Mouse (Mus musculus) lung, embryonic 15.5 days (tissue): ENCODE results near the gene Klhdc8a. TPM values are rescaled to one million over a fixed set of nuclear protein-coding genes. Genes with fewer than 3 reads are reported as not detected.

ENCODE experiments used
- ATAC-seq: fragments of 200-750 bp; cut with Nextera tagmentation; 2 replicates; pipeline ENCODE4 v1.8.0; 2017; ENCODE audit warnings: moderate number of reproducible peaks, borderline replicate concordance; ENCODE audit not compliant: low FRiP score, low TSS enrichment; ENCODE audit errors: extremely low read depth
- H3K27ac ChIP-seq: fragments of 300-500 bp; sonication (generic); 2 replicates; pipeline ENCODE4 v1.5.1; 2015; ENCODE audit warnings: moderate library complexity, mild to moderate bottlenecking, inconsistent platforms
- H3K27me3 ChIP-seq: fragments of 300-500 bp; sonication (generic); 2 replicates; pipeline ENCODE4 v1.6.1; 2015; ENCODE audit warnings: inconsistent platforms
- H3K36me3 ChIP-seq: fragments of 300-500 bp; sonication (generic); 2 replicates; pipeline ENCODE4 v1.6.1; 2015; ENCODE audit warnings: inconsistent platforms
- H3K4me1 ChIP-seq: fragments of 300-500 bp; sonication (generic); 2 replicates; pipeline ENCODE4 v1.6.1; 2015; ENCODE audit warnings: inconsistent platforms
- H3K4me2 ChIP-seq: fragments of 300-500 bp; sonication (generic); 2 replicates; pipeline ENCODE4 v1.6.1; 2015; ENCODE audit warnings: inconsistent platforms, mild to moderate bottlenecking, moderate library complexity
- H3K4me3 ChIP-seq: fragments of 300-500 bp; sonication (generic); 2 replicates; pipeline ENCODE4 v1.5.1; 2015; ENCODE audit warnings: mild to moderate bottlenecking, inconsistent platforms
- H3K9ac ChIP-seq: fragments of 300-500 bp; sonication (generic); 2 replicates; pipeline ENCODE4 v1.6.1; 2015; ENCODE audit warnings: inconsistent platforms
- H3K9me3 ChIP-seq: fragments of 300-500 bp; sonication (generic); 2 replicates; pipeline ENCODE4 v1.6.1; 2016; ENCODE audit warnings: inconsistent platforms
- WGBS: fragments of 180-500 bp; shearing (Covaris S2); methylation state at CpG from one replicate; pipeline ENCODE4 v1.1.7; 2015; 5-methylcytosine and 5-hydroxymethylcytosine counted together
- polyA plus RNA-seq: library from polyadenylated mRNA; unstranded; fragments of >200 nt; fragmentation: Nextera tagmentation; extraction: Ambion mirVana; gene quantifications from 2 replicates; pipeline ENCODE4 v1.2.1, GENCODE M21; 2015

The Klhdc8a gene
- polyA plus RNA-seq, 1 experiment from 2014 or later: 0.56 TPM

DNA sequence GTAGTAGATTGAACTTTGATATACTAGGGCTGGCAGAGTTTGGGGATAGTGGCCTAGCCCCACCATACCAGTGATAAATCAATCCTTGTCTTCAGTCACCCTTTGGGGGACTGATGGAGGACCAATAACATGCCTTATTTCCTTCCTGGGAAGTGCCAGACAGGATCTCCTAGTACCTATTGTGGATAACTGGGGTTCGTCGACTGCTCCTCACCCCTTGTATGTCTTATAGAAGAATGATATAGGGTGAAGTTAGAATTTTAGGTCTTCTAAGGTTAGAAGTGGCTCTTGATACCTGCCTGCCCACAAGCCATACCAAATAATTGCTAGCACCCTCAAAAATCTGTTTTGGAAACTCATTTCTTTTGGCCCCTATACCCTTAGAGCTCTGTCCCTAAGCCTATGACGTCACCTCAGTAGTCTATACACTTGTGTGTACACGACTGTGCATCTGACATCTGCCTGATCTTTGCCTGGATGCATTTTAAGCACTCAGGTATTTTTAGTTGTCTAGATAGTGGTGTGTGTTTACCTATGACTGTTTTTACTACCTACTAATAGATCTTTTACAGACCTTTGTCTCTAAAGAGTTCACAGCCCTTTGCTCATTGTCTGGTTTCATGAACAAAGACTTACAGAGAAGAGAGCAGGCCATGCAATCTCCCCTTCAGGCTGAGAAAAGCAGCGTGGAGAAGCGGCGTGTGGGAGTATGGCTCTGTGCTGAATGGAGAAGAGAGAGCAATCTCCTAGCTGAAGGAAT is 23.6 kb downstream of the Klhdc8a start:
- H3K9me3 ChIP-seq: no peaks in the 10 kb centered on the region
- H3K27ac ChIP-seq: peak overlapping the region; percentile 51; the same call in 1 of the 2 replicates
- H3K4me2 ChIP-seq: no peak overlapping the region
- no peak overlapping the region for H3K4me3 ChIP-seq
- H3K4me1 ChIP-seq: peaks cover 60% of the 10 kb centered on the region
- ATAC-seq: no peak
- 72% methylated on average over 7 of the region's 7 CpGs for WGBS
- peaks cover 15% of the 10 kb centered on the region; the same call in 1 of the 2 replicates for H3K36me3 ChIP-seq
- H3K9ac ChIP-seq: no peak overlapping the region
- no peaks in the 10 kb centered on the region for H3K27me3 ChIP-seq

DNA sequence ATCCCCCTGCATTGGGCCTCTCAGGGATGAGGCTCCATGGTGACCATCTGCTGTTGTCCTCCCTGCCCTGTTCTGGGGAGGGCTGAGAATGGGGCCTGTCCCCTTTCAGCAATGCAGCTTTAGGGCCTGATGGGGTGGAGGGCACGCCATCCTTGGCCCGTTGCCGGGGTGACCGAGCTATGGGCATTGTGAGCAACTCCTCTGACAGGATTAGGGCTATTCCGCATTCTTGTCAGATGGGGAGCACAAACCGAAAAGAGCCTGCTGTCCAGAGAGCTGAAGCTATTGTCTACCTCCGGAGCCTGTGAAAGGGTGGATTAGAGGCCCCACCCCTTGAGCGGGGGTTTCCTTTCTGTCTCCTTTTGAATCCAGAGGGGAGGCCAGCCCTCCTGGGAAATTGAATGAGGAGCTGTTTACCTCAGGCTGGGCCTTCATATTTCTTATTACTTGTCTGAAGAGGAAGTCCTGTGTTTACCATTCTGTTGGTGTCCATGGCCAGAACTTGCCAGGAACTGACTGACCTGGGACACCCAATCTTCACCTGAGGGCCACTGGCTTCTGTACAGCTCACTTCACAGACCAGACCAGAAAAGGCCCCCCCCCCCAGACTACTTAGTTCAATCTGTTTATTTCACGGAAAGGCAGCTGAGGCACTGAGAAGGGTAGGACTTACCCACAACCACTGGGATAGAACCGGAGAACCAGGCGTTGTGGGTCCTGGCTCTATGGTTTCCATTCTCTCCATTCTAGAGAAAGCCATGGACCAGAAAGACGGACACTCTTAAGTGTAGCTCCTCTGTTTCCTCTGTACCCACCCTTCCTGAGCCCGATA is 24.5 kb downstream of the Klhdc8a start:
- no peaks in the 10 kb centered on the region for H3K9me3 ChIP-seq
- H3K27ac ChIP-seq: peak overlapping the region; percentile 51; the same call in 1 of the 2 replicates
- no peak overlapping the region for H3K4me3 ChIP-seq
- peaks cover 58% of the 10 kb centered on the region for H3K4me1 ChIP-seq
- ATAC-seq: no peak
- H3K27me3 ChIP-seq: no peaks in the 10 kb centered on the region
- 33% methylated on average over 13 of the region's 13 CpGs for WGBS
- no peak overlapping the region for H3K9ac ChIP-seq
- peaks cover 21% of the 10 kb centered on the region; the same call in 1 of the 2 replicates for H3K36me3 ChIP-seq
- peak overlapping the region; percentile 4; the same call in 1 of the 2 replicates for H3K4me2 ChIP-seq

DNA sequence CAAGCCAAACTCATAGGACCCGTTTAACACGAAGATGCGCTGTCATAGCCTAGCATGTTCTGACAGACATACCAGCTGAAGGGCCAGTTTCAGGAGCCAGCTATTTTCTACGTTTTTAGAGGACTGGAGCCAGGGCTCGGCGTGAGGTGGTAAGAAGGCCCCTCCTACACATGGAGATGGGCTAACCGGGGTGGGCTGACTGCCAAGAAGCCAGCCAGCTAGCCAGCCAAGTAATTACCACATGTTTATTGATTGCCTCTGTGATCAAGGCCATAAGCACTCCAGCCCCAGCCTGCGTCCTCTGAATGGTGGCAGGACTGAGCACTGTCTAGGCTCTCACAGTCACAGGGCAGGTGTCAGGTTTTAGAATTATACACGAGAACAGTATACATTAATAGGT is 28.4 kb downstream of the Klhdc8a start:
- H3K4me1 ChIP-seq: peaks cover 29% of the 10 kb centered on the region
- ATAC-seq: 0 out of 2 replicates have a peak, but pooled peaks have one; percentile 13

DNA sequence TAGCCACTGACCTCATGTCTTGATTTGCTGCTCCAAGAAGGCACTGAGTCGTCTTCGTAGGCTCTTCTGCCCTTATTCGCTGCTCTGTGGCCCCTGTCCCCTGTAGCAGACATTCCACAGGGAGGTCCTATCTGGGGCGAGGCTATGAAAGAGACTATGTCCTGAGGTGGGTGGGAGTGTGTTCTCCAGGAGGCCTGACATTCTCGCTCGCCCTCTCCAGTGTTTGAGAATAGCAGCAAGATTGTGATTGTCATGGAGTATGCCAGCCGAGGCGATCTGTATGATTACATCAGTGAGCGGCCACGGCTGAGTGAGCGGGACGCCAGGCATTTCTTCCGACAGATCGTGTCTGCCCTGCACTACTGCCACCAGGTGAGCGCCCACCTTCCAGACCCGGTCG is 29.1 kb downstream of the Klhdc8a start:
- no peak overlapping the region for H3K4me3 ChIP-seq
- H3K27ac ChIP-seq: no peak overlapping the region
- H3K27me3 ChIP-seq: no peaks in the 10 kb centered on the region
- peaks cover 58% of the 10 kb centered on the region for H3K36me3 ChIP-seq
- H3K9me3 ChIP-seq: no peaks in the 10 kb centered on the region
- ATAC-seq: no peak
- no peak overlapping the region for H3K9ac ChIP-seq
- no peak overlapping the region for H3K4me2 ChIP-seq
- peaks cover 29% of the 10 kb centered on the region for H3K4me1 ChIP-seq
- whole genome bisulfite sequencing: 79% methylated on average over 17 of the region's 17 CpGs

More for the DNA sequence above, 28.4 kb downstream of the Klhdc8a start:
- Histone ChIP-seq H3K4me3 (no peak overlapping the region), H3K27ac (no peak overlapping the region), H3K9ac (no peak overlapping the region), H3K9me3 (no peaks in the 10 kb centered on the region), H3K36me3 (peaks cover 51% of the 10 kb centered on the region), H3K27me3 (no peaks in the 10 kb centered on the region), H3K4me2 (no peak overlapping the region)
- WGBS: 49% methylated on average over 9 of the region's 9 CpGs

DNA sequence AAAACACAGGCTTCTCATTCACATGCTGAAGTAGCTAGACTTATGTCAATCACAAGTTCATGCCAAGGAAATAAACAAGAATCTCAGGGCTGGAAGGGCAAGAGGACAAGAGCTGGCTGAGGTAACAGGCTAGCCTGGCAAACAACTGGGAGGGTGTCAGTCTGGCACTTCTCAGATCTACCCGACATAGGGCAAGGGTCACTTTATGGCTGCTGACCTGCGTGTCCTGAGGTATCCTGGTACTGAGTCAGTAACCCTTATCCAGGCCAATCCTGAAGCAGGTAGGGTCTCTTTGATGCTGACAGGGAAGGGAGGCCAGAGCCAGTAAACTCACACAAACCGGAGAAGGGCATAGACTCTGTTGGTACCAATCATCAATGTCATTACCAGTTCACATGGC is 30.1 kb downstream of the Klhdc8a start:
- ATAC-seq: no peak
- WGBS: 66% methylated on average over 3 of the region's 3 CpGs
- H3K27me3 ChIP-seq: no peaks in the 10 kb centered on the region
- H3K36me3 ChIP-seq: peaks cover 60% of the 10 kb centered on the region
- no peak overlapping the region for H3K27ac ChIP-seq
- peaks cover 31% of the 10 kb centered on the region for H3K4me1 ChIP-seq
- H3K9ac ChIP-seq: no peak overlapping the region
- H3K4me2 ChIP-seq: no peak overlapping the region
- no peak overlapping the region for H3K4me3 ChIP-seq
- no peaks in the 10 kb centered on the region for H3K9me3 ChIP-seq

DNA sequence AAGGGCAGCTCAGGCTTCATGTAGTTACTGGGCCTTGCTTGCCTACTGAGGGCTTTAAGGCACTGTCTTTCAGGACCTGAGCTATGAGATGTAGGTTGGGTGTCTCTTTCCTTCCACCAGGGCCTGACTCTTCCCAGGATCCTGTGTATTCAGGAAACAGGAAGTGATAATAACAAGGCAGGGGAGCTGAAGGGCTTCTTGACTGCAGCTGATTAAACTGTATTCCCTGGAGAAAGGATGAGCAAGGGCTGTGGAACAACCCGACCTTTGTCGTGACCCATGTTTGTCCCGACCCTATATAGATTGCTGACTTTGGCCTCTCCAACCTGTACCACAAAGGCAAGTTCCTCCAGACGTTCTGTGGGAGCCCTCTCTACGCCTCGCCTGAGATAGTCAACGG is 31.2 kb downstream of the Klhdc8a start:
- H3K27ac ChIP-seq: no peak overlapping the region
- 72% methylated on average over 7 of the region's 7 CpGs for WGBS
- H3K9me3 ChIP-seq: no peaks in the 10 kb centered on the region
- H3K27me3 ChIP-seq: no peaks in the 10 kb centered on the region
- H3K9ac ChIP-seq: no peak overlapping the region
- H3K36me3 ChIP-seq: peaks cover 58% of the 10 kb centered on the region
- no peak overlapping the region for H3K4me3 ChIP-seq
- ATAC-seq: no peak
- H3K4me1 ChIP-seq: peaks cover 42% of the 10 kb centered on the region
- H3K4me2 ChIP-seq: no peak overlapping the region

DNA sequence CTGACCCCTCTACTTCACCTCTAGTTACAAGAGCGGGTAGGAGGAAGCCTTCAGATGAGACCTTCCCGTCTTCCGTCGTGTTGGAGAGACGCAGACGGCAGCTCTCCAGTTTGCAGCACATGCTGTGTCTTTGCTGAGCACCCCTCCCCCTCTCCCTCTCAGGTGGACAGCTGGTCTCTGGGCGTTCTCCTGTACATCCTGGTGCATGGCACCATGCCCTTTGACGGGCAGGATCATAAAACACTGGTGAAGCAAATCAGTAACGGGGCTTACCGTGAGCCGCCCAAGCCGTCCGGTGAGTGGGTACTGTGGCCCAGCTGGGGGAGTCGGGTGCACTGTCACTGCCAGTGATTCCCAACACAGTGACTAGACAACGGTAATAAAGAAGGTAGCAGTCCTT is 32.0 kb downstream of the Klhdc8a start:
- H3K9me3 ChIP-seq: no peaks in the 10 kb centered on the region
- peaks cover 50% of the 10 kb centered on the region for H3K4me1 ChIP-seq
- H3K27me3 ChIP-seq: no peaks in the 10 kb centered on the region
- H3K4me2 ChIP-seq: no peak overlapping the region
- ATAC-seq: no peak
- H3K9ac ChIP-seq: no peak overlapping the region
- no peak overlapping the region for H3K4me3 ChIP-seq
- WGBS: 85% methylated on average over 15 of the region's 15 CpGs
- no peak overlapping the region for H3K27ac ChIP-seq
- peaks cover 51% of the 10 kb centered on the region for H3K36me3 ChIP-seq

DNA sequence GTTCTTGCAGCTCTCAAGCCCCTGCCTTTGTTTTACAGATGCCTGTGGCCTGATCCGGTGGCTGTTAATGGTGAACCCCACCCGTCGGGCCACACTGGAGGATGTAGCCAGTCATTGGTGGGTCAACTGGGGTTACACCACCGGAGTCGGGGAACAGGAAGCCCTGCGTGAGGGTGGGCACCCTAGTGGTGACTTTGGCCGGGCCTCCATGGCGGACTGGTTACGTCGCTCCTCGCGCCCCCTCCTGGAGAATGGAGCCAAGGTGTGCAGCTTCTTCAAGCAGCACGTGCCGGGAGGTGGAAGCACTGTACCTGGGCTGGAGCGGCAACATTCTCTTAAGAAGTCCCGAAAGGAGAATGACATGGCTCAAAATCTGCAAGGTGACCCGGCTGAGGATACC is 32.9 kb downstream of the Klhdc8a start:
- Histone ChIP-seq H3K4me3 (no peak overlapping the region), H3K4me2 (no peak overlapping the region), H3K27me3 (no peaks in the 10 kb centered on the region), H3K36me3 (peaks cover 45% of the 10 kb centered on the region), H3K9me3 (no peaks in the 10 kb centered on the region), H3K9ac (no peak overlapping the region), H3K4me1 (peaks cover 59% of the 10 kb centered on the region), H3K27ac (no peak overlapping the region)
- 87% methylated on average over 17 of the region's 17 CpGs for WGBS
- ATAC-seq: no peak

DNA sequence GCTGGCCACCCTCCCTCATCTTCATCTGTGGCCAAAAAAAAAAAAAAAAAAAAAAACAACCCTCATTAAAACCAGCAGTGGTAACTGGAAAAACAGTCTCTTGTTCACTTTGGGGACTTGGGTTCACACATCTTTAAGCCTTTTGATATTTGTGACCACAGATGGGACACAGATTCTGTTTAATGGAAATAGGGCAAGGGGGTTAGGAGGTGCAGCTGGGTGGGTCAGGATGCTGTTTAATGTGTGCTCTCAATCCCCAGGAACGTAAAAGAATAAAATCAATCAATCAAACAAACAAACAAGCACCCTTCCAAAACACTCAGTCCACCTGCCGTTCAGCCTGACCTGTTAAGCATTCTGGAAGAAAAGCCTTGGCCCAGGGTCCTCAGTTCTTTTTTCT is 34.8 kb downstream of the Klhdc8a start:
- no peaks in the 10 kb centered on the region for H3K9me3 ChIP-seq
- peaks cover 36% of the 10 kb centered on the region for H3K36me3 ChIP-seq
- no peak overlapping the region for H3K4me2 ChIP-seq
- ATAC-seq: no peak
- WGBS: 5% methylated on average over 2 of the region's 2 CpGs
- H3K9ac ChIP-seq: no peak overlapping the region
- H3K4me1 ChIP-seq: peaks cover 66% of the 10 kb centered on the region
- no peaks in the 10 kb centered on the region for H3K27me3 ChIP-seq
- H3K4me3 ChIP-seq: no peak overlapping the region
- H3K27ac ChIP-seq: peak overlapping the region; percentile 89

DNA sequence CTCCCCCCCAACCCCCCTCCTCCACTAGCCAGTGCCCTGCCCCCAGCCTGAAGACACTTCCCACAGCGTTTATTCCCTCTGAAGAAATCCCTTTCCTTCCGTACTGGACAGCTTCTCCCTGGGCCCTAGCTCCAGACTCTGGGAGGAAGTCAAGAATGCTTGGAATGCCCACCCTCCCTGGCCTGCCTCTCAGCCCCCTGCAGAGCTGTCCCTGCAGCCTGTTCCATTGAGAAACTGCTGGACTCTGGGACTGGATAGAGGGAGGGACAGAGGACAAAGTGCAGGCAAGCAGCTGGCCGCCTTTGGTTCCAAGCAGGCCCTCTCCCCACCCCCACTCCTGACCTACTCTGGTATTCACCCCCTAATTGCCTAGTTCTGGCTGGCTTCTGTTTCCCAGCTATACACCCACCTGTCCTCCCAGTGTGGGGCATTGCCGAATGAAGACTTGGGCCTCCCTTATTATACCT is 35.3 kb downstream of the Klhdc8a start:
- Histone ChIP-seq H3K36me3 (peaks cover 31% of the 10 kb centered on the region), H3K27me3 (no peaks in the 10 kb centered on the region), H3K27ac (peak overlapping the region; percentile 89), H3K4me2 (0 out of 2 replicates have a peak overlapping the region, but pooled peaks have one; percentile 3), H3K4me3 (no peak overlapping the region), H3K4me1 (peaks cover 69% of the 10 kb centered on the region), H3K9me3 (no peaks in the 10 kb centered on the region), H3K9ac (no peak overlapping the region)
- 9% methylated on average over 4 of the region's 4 CpGs for WGBS
- ATAC-seq: peak; percentile 94

DNA sequence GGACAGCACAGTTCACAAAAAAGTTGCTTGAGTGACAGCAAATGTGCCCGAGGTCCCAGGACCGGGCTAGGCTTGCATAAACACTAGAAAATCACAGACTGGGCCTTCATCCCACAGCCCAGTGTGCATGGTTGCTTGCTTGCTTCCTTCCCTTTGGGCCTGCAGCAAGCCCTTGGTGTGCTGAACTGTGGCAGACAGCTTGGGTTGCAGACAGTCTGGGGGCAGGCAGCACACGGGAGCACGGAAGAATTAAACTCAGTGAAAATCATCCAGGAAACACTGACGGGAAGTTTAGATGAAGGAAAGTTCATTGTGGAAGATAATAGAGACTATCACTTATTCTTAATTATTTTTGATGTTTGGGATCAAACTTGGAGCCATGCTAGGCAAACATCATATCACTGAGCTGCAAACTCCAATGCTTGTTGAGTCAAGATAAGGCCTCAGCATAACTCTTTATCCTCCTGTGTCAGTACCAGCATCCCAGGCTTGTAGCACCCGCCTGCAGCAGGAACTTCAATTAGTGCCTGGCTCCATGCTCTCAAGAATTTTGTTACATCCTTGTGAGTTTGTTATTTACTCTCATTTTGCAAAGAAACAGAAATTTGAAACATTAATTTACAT is 35.9 kb downstream of the Klhdc8a start:
- Histone ChIP-seq H3K4me2 (0 out of 2 replicates have a peak overlapping the region, but pooled peaks have one; percentile 3), H3K27me3 (no peaks in the 10 kb centered on the region), H3K36me3 (peaks cover 28% of the 10 kb centered on the region), H3K9ac (no peak overlapping the region), H3K4me3 (no peak overlapping the region), H3K27ac (peak overlapping the region; percentile 89), H3K4me1 (peaks cover 69% of the 10 kb centered on the region), H3K9me3 (no peaks in the 10 kb centered on the region)
- peak; percentile 13; the same call in 1 of the 2 replicates for ATAC-seq
- 12% methylated on average over 6 of the region's 6 CpGs for WGBS
